Mouse (Mus musculus) induced T-regulatory cell, adult 2 months (primary cell): ENCODE measurements around the gene Hivep1.

Experiments
- DNase-seq: peaks from one replicate; pipeline ENCODE4 v3.0.0-alpha.2; 2012; ENCODE audit warnings: low read depth

The Hivep1 gene

GRCm38 (mm10) chr13:42076751-42077302, 25.0 kb downstream of the Hivep1 start:
- no peak for DNase-seq

GRCm38 (mm10) chr13:42077629-42078028, 25.8 kb downstream of the Hivep1 start:
- DNase-seq = peak; percentile 38

- no peak for DNase-seq
Observed at GRCm38 (mm10) chr13:42080131-42080916, 28.5 kb downstream of the Hivep1 start.

GRCm38 (mm10) chr13:42088339-42088738, 36.5 kb downstream of the Hivep1 start:
- DNase-seq = no peak

- DNase-seq = no peak
Observed at GRCm38 (mm10) chr13:42089025-42089424, 37.2 kb downstream of the Hivep1 start.

GRCm38 (mm10) chr13:42090751-42091150, 38.9 kb downstream of the Hivep1 start:
- no peak for DNase-seq

GRCm38 (mm10) chr13:42092392-42093139, 40.7 kb downstream of the Hivep1 start:
- no peak for DNase-seq

GRCm38 (mm10) chr13:42093268-42094042, 41.6 kb downstream of the Hivep1 start:
- peak; percentile 83 for DNase-seq

- peak; percentile 83 for DNase-seq
Observed at GRCm38 (mm10) chr13:42095826-42096515, 44.1 kb downstream of the Hivep1 start.

- DNase-seq = no peak
Observed at GRCm38 (mm10) chr13:42097109-42097508, 45.3 kb downstream of the Hivep1 start.

GRCm38 (mm10) chr13:42098522-42098921, 46.7 kb downstream of the Hivep1 start:
- peak; percentile 54 for DNase-seq

- DNase-seq = no peak
Observed at GRCm38 (mm10) chr13:42099523-42099922, 47.7 kb downstream of the Hivep1 start.

- DNase-seq = peak; percentile 72
Observed at GRCm38 (mm10) chr13:42101440-42102190, 49.8 kb downstream of the Hivep1 start.

GRCm38 (mm10) chr13:42102980-42103379, 51.2 kb downstream of the Hivep1 start:
- DNase-seq = peak; percentile 94

GRCm38 (mm10) chr13:42103486-42104166, 51.8 kb downstream of the Hivep1 start:
- peak; percentile 83 for DNase-seq

GRCm38 (mm10) chr13:42104371-42104770, 52.5 kb downstream of the Hivep1 start:
- DNase-seq = peak; percentile 40

GRCm38 (mm10) chr13:42108483-42109215, 56.8 kb downstream of the Hivep1 start:
- DNase-seq = no peak

- DNase-seq = peak; percentile 45
Observed at GRCm38 (mm10) chr13:42110416-42110815, 58.6 kb downstream of the Hivep1 start.

- DNase-seq = no peak
Observed at GRCm38 (mm10) chr13:42112071-42112470, 60.2 kb downstream of the Hivep1 start.
